Mouse (Mus musculus): ENCODE data around the gene Impdh1. TPM values are rescaled to one million over a fixed set of nuclear protein-coding genes. Genes with fewer than 3 reads are reported as not detected.

Gene Impdh1
- total RNA-seq, 2 experiments from 2014 or later, result 92.7 to 96.6 TPM

DNA sequence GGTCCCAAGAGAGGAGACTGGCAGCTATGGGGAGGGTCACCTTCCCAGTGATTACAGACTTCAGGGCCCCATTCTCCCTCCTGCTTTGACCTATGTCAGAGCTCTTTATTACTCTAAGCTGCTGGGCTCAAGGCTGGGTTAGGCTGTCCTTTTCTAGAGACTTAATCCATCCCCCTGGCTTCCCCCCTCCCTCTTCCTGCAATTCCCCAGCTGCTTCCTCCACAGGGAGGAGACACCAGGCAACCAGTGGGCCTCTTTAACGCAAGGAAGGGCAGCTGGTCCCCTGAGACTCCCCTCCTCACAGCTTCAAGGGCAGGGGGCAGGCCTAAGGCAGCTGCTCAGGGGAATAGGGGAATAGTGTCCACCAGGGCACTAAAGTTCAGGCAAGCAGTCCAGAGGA lies 1.9 kb downstream of the Impdh1 start:
- DNase-seq, result no peak
- intact Hi-C loops (cut with DNase I), result no loop called here

GRCm38 (mm10) chr6:29213436-29213835 lies 2.7 kb downstream of the Impdh1 start:
- intact Hi-C loops (cut with DNase I), result no loop called here
- no peak for DNase-seq

DNA sequence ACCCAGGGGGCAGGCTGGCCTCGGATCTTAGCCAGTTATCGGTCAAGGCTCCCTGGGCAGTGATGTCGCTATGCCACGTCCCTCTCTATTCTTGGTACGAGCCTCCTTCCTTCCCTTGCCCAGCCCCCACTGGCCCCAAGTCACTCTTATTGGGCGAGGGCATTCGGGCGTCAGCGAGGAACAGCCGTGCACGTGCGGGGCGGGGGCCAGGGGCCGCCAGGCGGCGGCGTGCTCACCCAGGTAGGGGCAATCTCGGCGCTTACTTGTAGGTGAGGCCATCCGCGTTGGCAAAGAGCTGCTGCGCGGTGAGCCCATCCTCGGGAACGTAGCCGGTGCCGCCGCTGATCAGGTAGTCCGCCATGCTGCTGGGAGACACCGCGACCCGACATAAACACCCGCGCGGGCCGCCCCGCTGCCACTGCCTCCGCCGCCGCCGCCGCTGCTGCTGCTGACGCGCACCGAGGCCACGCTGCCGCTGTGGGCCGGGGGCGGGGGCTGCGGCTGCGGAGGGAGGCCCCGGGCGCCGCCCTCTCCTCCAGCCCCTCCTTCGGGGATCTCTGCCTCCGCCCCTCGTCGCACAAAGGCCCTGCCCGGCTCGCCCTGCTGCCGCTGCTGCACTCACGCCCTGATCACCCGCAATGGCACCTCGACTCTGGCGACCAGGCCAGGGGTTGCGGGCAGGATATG lies 4.2 kb downstream of the Impdh1 start:
- DNase-seq, result peak; percentile 83
- intact Hi-C loops (cut with DNase I), result no loop called here

DNA sequence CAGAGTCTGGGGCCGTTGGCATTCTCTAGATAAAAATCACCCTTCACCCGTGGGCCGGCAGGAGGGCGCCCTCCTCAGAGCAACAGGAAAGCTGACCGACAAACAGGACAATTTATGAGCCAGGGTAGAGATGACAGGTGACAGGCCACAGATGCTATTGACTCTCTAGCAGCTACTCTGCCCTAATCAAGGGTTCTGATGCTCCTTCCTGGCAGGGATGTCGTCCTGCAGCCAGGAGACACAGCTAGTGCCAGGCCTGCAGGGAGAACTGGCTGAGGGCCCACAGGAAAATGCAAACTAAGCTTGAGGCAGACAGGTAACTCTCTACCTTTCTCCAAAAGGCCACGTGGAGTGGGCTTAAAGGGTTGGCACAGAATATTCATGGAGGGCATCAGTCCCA lies 5.0 kb downstream of the Impdh1 start:
- intact Hi-C loops (cut with DNase I), result no loop called here
- no peak for DNase-seq

GRCm38 (mm10) chr6:29210231-29210936 lies 5.8 kb downstream of the Impdh1 start:
- intact Hi-C loops (cut with DNase I), result no loop called here
- DNase-seq, result no peak

DNA sequence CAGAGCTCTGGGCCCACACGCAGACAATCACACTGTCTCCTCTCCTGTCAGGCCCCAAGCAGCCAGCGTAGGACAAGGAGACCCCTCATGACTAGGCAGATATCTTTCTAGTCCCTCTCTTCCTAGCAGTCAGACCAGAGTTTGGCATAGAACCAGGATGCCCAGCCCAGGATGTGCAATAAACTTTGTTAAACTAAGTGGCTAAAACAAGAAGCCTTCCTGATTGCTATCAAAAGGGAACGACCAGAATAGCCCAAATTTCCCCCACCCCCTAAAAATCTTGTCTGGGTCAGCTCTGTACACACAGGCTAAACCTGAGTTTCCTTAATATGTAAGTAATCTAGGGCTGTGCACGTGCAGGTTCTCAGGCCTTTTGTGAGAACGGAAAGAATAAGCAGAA lies 8.0 kb downstream of the Impdh1 start:
- intact Hi-C loops (cut with DNase I), result loop anchor here (5.0 kb wide), 1 partner anchor 69 kb away; the partner anchor contains the start of gene Fam71f2
- no peak for DNase-seq

DNA sequence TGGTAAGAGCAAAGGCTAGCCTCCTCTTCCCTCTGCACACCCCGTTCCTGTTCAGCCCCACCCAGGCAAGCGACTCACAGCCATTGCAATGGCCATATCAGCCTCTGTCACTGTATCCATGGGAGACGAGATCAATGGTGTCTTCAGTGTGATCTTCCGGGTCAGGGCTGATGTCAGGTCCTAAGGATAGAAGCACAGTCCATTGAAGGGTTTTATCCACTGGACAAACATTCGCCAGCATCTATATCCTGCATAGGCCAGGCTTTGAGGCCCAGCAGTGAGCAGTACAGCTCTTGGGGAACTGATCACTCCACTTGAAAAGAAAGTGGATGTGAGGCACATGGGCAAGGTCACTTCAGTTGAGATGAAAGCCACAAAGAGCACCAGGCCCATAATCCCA lies 9.1 kb downstream of the Impdh1 start:
- no peak for DNase-seq
- intact Hi-C loops (cut with DNase I), result loop anchor here (5.0 kb wide), 1 partner anchor 70 kb away; the partner anchor contains the start of gene Fam71f2

DNA sequence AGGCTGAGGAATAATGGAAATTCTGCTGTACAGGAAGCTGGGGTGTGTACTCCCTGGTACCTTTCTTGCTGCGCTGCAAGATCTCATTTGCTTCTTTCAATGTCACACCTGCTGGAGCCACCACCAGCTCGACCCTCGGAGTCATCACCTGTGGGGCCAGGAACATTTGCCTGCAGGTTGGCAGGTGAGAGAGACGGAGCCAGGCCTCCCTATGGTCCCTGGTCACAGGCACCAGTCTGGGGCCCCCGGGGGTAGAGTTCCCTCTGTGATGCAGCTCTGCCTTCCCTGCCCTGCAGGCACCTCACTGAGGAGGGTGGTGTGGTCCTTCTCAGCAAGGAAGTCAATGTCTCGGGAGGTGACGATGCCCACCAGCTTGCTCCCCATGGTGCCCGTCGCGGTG lies 10.2 kb downstream of the Impdh1 start:
- intact Hi-C loops (cut with DNase I), result loop anchor here (5.0 kb wide), 1 partner anchor 71 kb away; the partner anchor contains the start of gene Fam71f2

DNA sequence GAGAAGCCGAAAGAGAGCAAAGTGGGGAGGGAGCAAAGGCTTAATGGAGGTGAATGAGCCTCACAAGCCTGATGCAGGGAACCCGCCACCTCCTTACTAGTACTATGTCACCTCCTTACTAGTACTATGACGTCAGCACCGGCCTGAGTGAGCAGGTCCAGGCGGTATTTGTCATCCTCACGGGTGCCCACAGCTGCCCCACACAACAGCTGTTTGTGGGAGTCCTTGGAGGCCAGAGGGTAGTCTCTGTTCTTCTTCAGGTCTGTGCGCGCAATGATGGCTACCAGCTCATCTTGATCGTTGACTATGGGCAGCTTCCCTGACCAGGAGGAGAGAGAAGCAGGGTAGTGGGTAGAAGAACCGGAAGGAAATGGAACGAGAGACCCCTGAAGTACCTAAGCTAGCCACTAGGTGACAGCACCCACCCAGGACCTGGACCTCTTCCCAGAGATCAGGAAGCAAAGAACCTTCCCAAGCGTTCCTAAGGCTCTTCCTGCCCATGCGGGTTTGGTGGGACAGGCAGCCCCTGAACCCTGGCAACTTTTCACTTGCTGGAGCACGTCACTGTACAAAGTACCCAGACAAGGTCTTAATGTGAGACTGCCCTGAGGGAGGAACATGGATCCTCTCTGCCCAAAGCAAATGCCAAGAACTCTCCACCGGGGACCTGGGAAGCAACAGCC lies 11.1 kb downstream of the Impdh1 start:
- peak; percentile 67 for DNase-seq

More for the DNA sequence above, 10.2 kb downstream of the Impdh1 start:
- no peak for DNase-seq

DNA sequence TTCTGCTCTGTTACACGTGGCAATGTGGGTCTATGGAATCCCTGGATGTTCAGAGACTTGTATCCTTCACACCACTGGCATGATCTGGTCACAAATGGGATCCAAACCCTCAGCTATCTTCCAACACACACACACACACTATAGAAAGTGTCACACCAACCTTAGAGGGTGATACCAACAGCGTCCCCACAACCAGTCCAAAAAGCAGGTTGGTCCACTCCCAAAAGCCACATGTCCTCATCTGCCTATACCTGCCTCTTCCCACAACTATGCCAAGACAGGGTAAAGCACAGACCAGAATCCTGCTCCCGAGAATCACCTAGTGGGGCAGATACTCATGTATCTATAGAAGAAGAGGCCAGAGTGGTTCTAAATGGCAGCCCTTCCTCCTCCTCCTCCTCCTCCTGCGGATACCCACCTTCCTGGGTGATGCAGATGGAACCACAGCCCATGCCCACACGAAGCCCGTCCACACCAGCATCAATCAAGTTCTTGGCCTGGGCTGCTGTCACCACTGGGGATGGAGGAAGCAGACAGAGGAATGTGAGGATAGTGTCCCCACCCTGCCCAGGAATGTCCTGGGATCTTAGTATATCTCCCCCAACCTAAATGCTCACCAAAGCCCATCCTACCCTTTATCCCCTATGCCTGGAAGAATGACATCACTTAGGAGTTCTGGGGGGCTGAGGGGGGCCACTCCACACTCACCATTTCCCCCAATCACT lies 12.1 kb downstream of the Impdh1 start:
- intact Hi-C loops (cut with DNase I), result no loop called here
- no peak for DNase-seq

More for the DNA sequence above, 11.1 kb downstream of the Impdh1 start:
- intact Hi-C loops (cut with DNase I), result loop anchor here (5.0 kb wide), 1 partner anchor 72 kb away; the partner anchor contains the start of gene Fam71f2

GRCm38 (mm10) chr6:29203096-29203495 lies 13.1 kb downstream of the Impdh1 start:
- no peak for DNase-seq
- intact Hi-C loops (cut with DNase I), result no loop called here

DNA sequence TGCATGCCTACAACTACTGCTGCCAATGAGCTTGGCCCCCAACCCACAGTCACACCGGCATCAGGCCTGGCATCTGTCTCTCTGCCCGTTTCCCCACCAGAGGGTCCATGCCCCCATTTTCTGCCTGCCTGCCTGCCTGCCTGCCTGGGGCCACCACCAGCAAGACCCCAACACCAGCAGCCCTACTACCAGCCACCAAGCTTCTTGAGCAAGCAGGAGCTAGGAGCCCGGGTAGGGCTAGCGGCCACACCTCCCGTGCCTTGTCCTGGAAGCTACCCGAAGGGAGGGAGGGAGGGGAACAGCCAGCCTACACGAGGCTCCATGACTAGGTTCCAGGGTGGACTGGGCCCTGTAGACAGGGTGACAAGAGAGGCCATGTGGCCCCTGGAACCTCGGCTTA lies 14.2 kb downstream of the Impdh1 start:
- no peak for DNase-seq

DNA sequence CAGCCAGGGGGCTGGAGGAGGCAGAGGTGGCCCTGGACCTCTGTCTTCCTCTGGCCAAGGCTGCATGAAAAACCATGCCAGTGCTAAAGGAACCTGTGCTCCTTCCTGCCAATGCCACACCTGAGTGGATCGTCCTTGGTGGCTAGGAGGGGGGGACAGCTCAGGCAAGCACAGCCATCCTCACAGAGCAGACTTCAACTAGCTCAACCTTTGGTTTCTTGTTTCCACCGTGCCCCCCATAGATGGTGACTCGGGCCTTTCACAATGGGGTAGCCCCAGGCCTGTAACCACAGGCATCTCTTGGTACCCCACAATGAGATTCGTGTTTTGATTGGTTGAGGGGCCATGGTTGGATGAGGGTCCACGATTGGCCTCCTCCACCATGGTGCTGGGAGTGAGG lies 14.8 kb downstream of the Impdh1 start:
- no peak for DNase-seq
- intact Hi-C loops (cut with DNase I), result no loop called here

More for the DNA sequence above, 14.2 kb downstream of the Impdh1 start:
- intact Hi-C loops (cut with DNase I), result no loop called here

DNA sequence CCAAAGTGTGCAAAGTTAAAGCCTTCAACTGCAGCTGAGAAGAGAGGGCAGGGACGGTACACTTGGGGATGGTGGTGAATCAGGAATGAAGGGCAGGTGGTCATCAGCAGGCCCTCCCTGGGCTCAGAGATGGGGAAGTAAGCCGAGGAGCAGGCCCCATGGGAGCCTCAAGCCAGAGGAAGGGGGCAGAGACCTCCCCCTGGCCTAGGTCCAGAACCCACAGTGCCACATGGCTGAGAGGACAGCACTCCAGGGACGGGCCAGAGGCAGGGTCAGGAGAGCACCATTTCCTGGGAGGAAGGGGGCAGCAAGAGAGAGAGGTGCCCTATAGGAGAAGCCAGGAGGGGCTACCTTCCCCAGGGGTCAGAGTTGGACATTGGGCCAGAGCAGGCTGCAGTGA lies 15.7 kb downstream of the Impdh1 start:
- intact Hi-C loops (cut with DNase I), result no loop called here
- no peak for DNase-seq

DNA sequence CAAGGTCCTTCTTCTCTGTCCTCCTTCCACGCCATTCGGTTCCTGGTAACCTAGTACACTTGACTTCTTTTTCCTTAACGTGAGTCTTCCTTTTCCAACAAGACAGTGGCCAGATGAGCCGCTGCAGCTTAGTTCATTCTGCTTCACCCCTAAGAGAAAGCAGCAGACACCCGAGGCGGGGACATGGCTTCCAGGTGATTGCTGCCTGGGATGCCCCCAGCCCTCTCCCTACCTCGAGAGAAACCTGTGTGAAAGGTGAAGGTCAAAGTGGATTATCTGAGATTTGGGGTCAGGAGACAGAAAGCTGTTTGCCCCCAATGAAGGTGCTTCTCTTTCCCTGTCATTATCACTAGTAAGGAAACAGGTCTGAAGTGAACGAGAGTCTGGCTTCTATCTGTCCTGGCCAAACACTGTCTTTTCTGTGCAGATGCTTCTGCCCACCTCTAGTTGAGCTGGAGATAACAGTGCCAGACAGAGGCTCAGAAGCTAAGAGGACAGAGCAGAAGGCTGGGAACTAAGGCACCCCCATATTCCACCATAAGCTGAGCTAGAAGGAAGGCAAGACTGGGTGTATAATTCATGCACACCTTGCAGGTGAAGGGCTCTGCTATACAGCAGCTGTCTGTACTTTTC lies 16.8 kb downstream of the Impdh1 start:
- intact Hi-C loops (cut with DNase I), result loop anchor here (2.0 kb wide), 1 partner anchor 29 kb away; no protein-coding TSS in a partner anchor
- DNase-seq, result no peak

DNA sequence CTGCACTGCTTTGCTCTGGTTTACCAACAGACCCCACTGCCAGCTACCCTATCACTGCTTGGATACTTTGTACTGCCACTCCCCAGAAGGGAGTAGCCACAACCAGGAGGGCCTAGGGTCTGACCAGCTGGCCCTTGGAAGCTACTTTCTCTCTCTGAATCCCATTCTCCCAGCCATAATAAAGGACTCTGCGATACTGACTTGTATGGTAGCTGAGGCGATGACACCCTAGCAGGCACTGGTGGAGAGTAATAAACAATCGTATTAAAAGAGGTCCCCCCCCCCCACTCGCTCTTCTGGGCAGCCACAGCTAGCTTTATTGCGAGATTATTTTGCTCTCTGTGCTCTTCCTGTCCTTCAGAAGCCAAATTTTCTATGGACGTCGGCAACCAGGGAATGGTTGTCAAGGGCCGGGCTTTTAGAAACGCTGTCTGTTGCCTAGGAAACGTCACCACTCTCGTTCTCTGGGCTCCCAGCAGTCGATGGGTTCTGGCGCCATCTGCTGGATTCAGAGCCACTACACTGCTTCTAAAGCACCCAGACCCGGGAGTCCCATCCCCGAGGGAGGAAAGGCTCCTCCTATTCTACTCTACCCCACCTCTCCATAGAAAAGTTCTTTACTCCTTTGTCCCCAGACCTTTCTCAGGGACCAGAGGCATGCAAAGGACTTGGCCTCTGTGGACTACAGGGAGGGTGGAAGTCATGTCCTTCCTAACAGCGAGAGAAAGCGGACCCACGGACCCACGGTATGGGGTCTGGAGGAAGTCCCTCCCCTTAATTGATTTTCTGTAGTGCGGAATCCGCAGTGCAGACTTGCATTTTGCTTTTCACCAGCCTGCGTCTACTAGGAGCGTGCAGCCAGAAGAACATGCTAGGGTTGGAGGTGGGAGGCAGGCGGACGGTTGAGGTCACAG lies 17.6 kb downstream of the Impdh1 start:
- DNase-seq, result peak; percentile 92
- intact Hi-C loops (cut with DNase I), result loop anchor here (2.0 kb wide), 1 partner anchor 28 kb away; no protein-coding TSS in a partner anchor

- intact Hi-C loops (cut with DNase I), result no loop called here
- peak; percentile 57 for DNase-seq
Observed at GRCm38 (mm10) chr6:29195846-29196698, 20.1 kb downstream of the Impdh1 start.

DNA sequence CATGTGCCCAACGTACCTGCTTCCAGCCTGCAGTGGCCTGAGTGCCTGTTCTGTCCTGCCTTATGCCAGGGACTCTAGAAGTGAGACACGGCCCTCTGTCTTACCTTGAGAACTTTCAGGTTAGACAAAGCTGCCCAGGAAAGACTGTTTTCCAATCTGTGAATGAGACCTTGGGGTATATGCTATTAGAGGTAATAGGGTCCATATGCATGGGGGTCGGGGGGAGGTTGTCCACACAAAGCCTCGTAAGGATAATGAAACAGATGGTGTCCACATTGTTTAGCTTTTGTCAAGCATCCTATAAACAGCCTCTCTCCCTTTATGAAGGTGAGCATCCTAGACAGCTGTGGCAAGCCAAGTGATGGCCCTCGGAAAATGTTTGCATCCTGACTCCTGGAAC lies 21.0 kb downstream of the Impdh1 start:
- DNase-seq, result no peak
- intact Hi-C loops (cut with DNase I), result no loop called here

Data from left cerebral cortex, postnatal 4 days (tissue).